Mouse (Mus musculus): ENCODE measurements around the gene Serpinb3b. TPM values are rescaled to one million over a fixed set of nuclear protein-coding genes. Genes with fewer than 3 reads are reported as not detected.
A peak's percentile ranks its signal among the peaks of the same experiment; 100 is the strongest.
"Not testable (repeated sequence)": the region's sequence is repeated elsewhere in the genome, so short reads cannot be mapped to it uniquely, and the experiment has no call there.

Serpinb3b gene
- not detected in 2 replicates for polyA plus RNA-seq (2016; fragmentation: Nextera tagmentation; extraction: Ambion mirVana)

- not testable (repeated sequence) for ATAC-seq (ENCODE audit: low FRiP score); H3K9ac ChIP-seq; H3K36me3 ChIP-seq (replicated peaks); H3K4me1 ChIP-seq; H3K27me3 ChIP-seq; H3K4me3 ChIP-seq (replicated peaks); H3K9me3 ChIP-seq; H3K27ac ChIP-seq; H3K4me2 ChIP-seq
Observed at GRCm38 (mm10) chr1:107278261-107278660, at the start of gene Serpinb3b, which contains the start of gene Serpinb3c. Gene Serpinb3b, minus strand, starts transcription at chr1:107278361. Gene Serpinb3c, minus strand, starts transcription at chr1:107278371.

DNA sequence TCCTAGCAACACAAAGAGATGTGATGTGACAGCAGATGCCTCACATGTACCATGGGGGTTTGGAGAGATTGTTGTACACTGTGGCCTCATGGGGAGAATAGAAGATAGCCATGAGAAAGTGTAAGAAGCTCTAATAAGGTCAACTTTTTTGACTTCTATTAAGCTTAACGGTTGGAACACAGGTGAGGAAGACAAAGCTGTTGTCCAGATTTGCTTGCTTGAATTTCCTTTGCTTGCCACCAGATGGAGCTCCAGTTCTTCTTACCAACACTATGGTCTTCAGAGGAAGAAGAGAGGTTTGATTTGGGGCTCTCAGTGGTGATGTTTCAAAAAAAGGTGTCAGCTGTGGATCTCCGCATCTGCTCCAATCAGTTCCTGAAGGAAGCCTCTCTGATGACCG lies 35.0 kb downstream of the Serpinb3b start:
- WGBS: 33% methylated on average over 3 of the region's 3 CpGs
- peak; percentile 46; the same call in 1 of the 2 replicates for ATAC-seq (ENCODE audit: low FRiP score)
- not testable (repeated sequence) for H3K9ac ChIP-seq

GRCm38 (mm10) chr1:107217276-107217675 lies 60.9 kb downstream of the Serpinb3b start:
- not testable (repeated sequence) for H3K4me3 ChIP-seq (replicated peaks); H3K36me3 ChIP-seq (replicated peaks); H3K4me1 ChIP-seq; H3K4me2 ChIP-seq; H3K9me3 ChIP-seq; H3K27me3 ChIP-seq; H3K27ac ChIP-seq; ATAC-seq (ENCODE audit: low FRiP score); H3K9ac ChIP-seq
- 87% methylated on average over 1 of the region's 1 CpGs for WGBS

More for the DNA sequence above, 35.0 kb downstream of the Serpinb3b start:
- H3K36me3 ChIP-seq (replicated peaks); H3K4me2 ChIP-seq; H3K4me3 ChIP-seq (replicated peaks); H3K27me3 ChIP-seq; H3K27ac ChIP-seq; H3K4me1 ChIP-seq; H3K9me3 ChIP-seq: not testable (repeated sequence)

GRCm38 (mm10) chr1:107127453-107127852 lies 150.7 kb downstream of the Serpinb3b start:
- not testable (repeated sequence) for H3K4me3 ChIP-seq (replicated peaks); H3K27ac ChIP-seq; H3K36me3 ChIP-seq (replicated peaks); H3K4me2 ChIP-seq; H3K27me3 ChIP-seq; H3K9ac ChIP-seq; H3K9me3 ChIP-seq; H3K4me1 ChIP-seq; ATAC-seq (ENCODE audit: low FRiP score)

Other genes with a start within 250 kb of the Serpinb3b start
- not detected in 2 replicates for gene Serpinb3a, start 226.1 kb downstream of the Serpinb3b start, polyA plus RNA-seq (2016; fragmentation: Nextera tagmentation; extraction: Ambion mirVana)
- not detected in 2 replicates for gene Serpinb3d, start 194.9 kb downstream of the Serpinb3b start, polyA plus RNA-seq (2016; fragmentation: Nextera tagmentation; extraction: Ambion mirVana)
- not detected in 2 replicates for gene Serpinb3c, start within 50 bp of the Serpinb3b start, polyA plus RNA-seq (2016; fragmentation: Nextera tagmentation; extraction: Ambion mirVana)
- not detected in 2 replicates for gene Serpinb11, start 82.8 kb upstream of the Serpinb3b start, polyA plus RNA-seq (2016; fragmentation: Nextera tagmentation; extraction: Ambion mirVana)
- not detected in 2 replicates for gene Serpinb7, start 121.3 kb upstream of the Serpinb3b start, polyA plus RNA-seq (2016; fragmentation: Nextera tagmentation; extraction: Ambion mirVana)
- 0.77 and 1.1 TPM in 2 replicates for gene Serpinb2, start 233.1 kb upstream of the Serpinb3b start, polyA plus RNA-seq (2016; fragmentation: Nextera tagmentation; extraction: Ambion mirVana)